Mouse (Mus musculus) hindbrain, embryonic 11.5 days (tissue): ENCODE measurements around the gene Clta. TPM values are rescaled to one million over a fixed set of nuclear protein-coding genes. Genes with fewer than 3 reads are reported as not detected.

Source experiments
- ATAC-seq: fragments of 200-750 bp; cut with Nextera tagmentation; 2 replicates; pipeline ENCODE4 v1.8.0; 2017; ENCODE audit warnings: mild to moderate bottlenecking, moderate TSS enrichment, moderate library complexity; ENCODE audit not compliant: low FRiP score
- DNase-seq: peaks from one replicate; pipeline ENCODE4 v3.0.0-alpha.2; 2015; ENCODE audit warnings: low spot score
- H3K27ac ChIP-seq: fragments of 300-500 bp; sonication (generic); 2 replicates; pipeline ENCODE4 v1.5.1; 2014; ENCODE audit warnings: mild to moderate bottlenecking, low read depth, low read length
- H3K27me3 ChIP-seq: fragments of 300-500 bp; sonication (generic); 2 replicates; pipeline ENCODE4 v1.6.1; 2014; ENCODE audit warnings: mild to moderate bottlenecking, low read length, moderate library complexity, mixed read lengths; ENCODE audit not compliant: control insufficient read depth, insufficient read depth
- H3K36me3 ChIP-seq: fragments of 300-500 bp; sonication (generic); 2 replicates; pipeline ENCODE4 v1.6.1; 2014; ENCODE audit warnings: mild to moderate bottlenecking, low read length, moderate library complexity, mixed read lengths; ENCODE audit not compliant: control insufficient read depth, insufficient read depth
- H3K4me1 ChIP-seq: fragments of 300-500 bp; sonication (generic); replicated peaks from 2 replicates; pipeline ENCODE4 v1.6.1; 2014; ENCODE audit warnings: low read length, mixed read lengths; ENCODE audit not compliant: control insufficient read depth, insufficient read depth
- H3K4me2 ChIP-seq: fragments of 300-500 bp; sonication (generic); replicated peaks from 2 replicates; pipeline ENCODE4 v1.6.1; 2014; ENCODE audit warnings: mild to moderate bottlenecking, low read depth, low read length
- H3K4me3 ChIP-seq: fragments of 300-500 bp; sonication (generic); 2 replicates; pipeline ENCODE4 v1.5.1; 2014; ENCODE audit warnings: low read depth, low read length
- H3K9ac ChIP-seq: fragments of 300-500 bp; sonication (generic); 2 replicates; pipeline ENCODE4 v1.6.1; 2014; ENCODE audit warnings: low read depth, low read length
- H3K9me3 ChIP-seq: fragments of 300-500 bp; sonication (generic); 2 replicates; pipeline ENCODE4 v1.6.1; 2016; ENCODE audit warnings: low read length; ENCODE audit not compliant: control insufficient read depth
- WGBS: fragments of 180-500 bp; shearing (Covaris S2); extraction: QIAGEN DNeasy Blood & Tissue Kit; methylation state at CpG from one replicate; pipeline ENCODE4 v1.1.7; 2014; 5-methylcytosine and 5-hydroxymethylcytosine counted together
- polyA plus RNA-seq: library from polyadenylated mRNA; unstranded; fragments of >200 nt; fragmentation: Nextera tagmentation; extraction: Ambion mirVana; gene quantifications from 2 replicates; pipeline ENCODE4 v1.2.1, GENCODE M21; 2014

Clta gene
- 284 and 291 TPM in 2 replicates for polyA plus RNA-seq

DNA sequence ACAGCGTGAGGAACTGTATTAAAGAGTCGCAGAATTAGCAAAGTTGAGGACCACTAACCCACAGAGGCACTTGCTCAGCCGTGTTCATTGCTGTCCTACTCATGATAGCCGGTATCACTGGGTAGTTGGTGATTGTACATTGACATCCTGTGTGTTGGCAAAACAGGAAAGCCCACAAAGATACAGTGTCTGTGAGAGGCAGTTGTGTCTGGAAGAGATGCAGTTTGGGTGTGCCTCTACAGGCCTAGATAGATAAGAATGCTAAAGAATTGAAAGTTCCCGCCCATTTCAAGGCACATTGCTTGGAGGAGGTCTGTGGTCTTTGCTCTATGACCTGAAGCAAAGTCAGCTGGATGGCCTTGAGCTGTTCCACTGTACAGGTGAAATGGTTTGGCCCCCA is at the start of gene Clta:
Gene Clta, plus strand, starts transcription at position 327 of the 400 bp plus-strand sequence.
- Histone ChIP-seq H3K36me3 (no peaks in the 10 kb centered on the region), H3K27me3 (no peaks in the 10 kb centered on the region), H3K4me1 (no peaks in the 10 kb centered on the region), H3K9ac (no peak within 1 kb of the TSS), H3K4me3 (no peak within 1 kb of the TSS), H3K9me3 (no peaks in the 10 kb centered on the region), H3K27ac (no peak within 1 kb of the TSS), H3K4me2 (no peak within 1 kb of the TSS)
- ATAC-seq (no peak), DNase-seq (no peak)
- WGBS: 87% methylated on average over 5 of the region's 5 CpGs

DNA sequence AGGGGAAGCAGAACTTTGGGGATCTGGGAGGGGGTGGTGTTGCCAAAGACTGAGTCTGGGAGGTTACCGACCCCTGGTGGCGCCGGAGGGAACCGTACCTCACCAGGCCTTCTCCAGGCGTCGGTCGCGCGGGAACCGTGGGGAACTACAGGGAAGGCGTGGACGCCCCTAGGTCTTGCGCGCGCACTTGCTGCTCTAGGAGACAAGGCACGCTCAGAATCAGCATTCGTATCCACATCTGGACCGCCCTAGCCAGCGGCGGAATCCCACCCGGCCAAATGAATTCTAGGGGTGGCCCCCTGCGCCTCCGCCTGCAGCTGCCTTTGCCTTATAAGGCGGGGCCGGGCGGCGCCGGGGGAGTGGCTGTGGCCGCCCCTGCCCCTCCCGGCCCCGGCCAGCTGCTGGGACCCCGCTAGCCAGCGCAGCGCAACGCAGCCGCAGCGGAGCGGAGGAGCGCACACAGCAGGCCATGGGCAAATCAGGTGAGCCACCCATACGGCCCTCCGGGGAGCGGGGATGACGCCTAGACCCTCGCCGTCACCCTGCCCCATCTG is 46.9 kb upstream of the Clta start, which contains the start of gene Glipr2:
Gene Glipr2, plus strand, starts transcription at position 110 of the 554 bp plus-strand sequence.
- DNase-seq (peak; percentile 95), ATAC-seq (peak; percentile 89)
- no peaks in the 10 kb centered on the region for H3K9me3 ChIP-seq
- peak within 1 kb of the TSS; percentile 71 for H3K4me3 ChIP-seq
- peak within 1 kb of the TSS; percentile 88 for H3K4me2 ChIP-seq
- peaks cover 4% of the 10 kb centered on the region; the same call in 1 of the 2 replicates for H3K4me1 ChIP-seq
- peaks cover 3% of the 10 kb centered on the region for H3K27me3 ChIP-seq
- under 1% methylated on average over 32 of the region's 45 CpGs for WGBS
- peak within 1 kb of the TSS; percentile 81 for H3K9ac ChIP-seq
- peak within 1 kb of the TSS; percentile 74 for H3K27ac ChIP-seq
- H3K36me3 ChIP-seq: no peaks in the 10 kb centered on the region

DNA sequence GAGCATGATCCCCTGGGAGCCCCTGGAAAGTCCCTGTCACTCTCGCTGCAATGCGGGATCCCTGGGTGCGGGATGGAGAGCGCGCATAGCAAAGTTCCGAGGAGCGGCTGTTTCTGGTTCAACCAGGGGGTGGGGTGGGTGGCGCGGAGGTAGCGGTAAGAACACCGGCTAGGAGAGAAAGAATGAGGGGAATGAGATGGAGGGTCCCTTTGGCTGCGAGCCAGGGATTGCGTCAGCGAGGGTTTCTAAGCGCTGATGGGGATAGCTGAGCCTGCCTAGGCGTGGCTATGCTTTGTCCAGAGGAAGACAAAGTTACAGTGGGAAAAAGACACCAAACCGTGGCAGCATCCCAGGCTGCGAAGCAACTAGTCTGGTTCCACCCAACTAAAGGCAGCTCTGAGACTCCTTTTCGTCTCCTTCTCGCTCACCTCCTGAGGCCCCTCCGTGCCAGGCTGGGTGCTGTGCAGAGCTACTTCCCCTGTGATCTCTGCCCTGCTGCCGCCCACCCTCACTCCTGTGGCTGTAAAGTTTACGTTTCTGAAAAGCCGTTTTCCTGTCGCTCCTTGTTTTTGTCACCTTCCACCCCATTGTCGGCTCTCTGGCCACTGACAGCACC is 46.3 kb upstream of the Clta start:
- Histone ChIP-seq H3K27me3 (peaks cover 3% of the 10 kb centered on the region), H3K9ac (peak overlapping the region; percentile 81), H3K27ac (peak overlapping the region; percentile 74), H3K9me3 (no peaks in the 10 kb centered on the region), H3K4me2 (peak overlapping the region; percentile 88), H3K4me1 (peaks cover 4% of the 10 kb centered on the region; the same call in 1 of the 2 replicates), H3K4me3 (peak overlapping the region; percentile 71), H3K36me3 (no peaks in the 10 kb centered on the region)
- ATAC-seq: peak; percentile 87
- DNase-seq: peak; percentile 86
- 0% methylated on average over 26 of the region's 26 CpGs for WGBS

- DNase-seq: no peak
- H3K4me2 ChIP-seq: peak overlapping the region; percentile 12; the same call in 1 of the 2 replicates
- peaks cover 3% of the 10 kb centered on the region for H3K27me3 ChIP-seq
- H3K4me3 ChIP-seq: no peak overlapping the region
- peaks cover 4% of the 10 kb centered on the region; the same call in 1 of the 2 replicates for H3K4me1 ChIP-seq
- no peaks in the 10 kb centered on the region for H3K36me3 ChIP-seq
- H3K9me3 ChIP-seq: no peaks in the 10 kb centered on the region
- ATAC-seq: no peak
- no peak overlapping the region for H3K9ac ChIP-seq
- 72% methylated on average over 9 of the region's 9 CpGs for WGBS
- no peak overlapping the region for H3K27ac ChIP-seq
Observed at GRCm38 (mm10) chr4:43959523-43960179, 44.6 kb upstream of the Clta start.

- WGBS: 89% methylated on average over 6 of the region's 6 CpGs
- ATAC-seq: no peak
- H3K36me3 ChIP-seq: no peaks in the 10 kb centered on the region
Observed at GRCm38 (mm10) chr4:43960207-43960606, 44.0 kb upstream of the Clta start.

DNA sequence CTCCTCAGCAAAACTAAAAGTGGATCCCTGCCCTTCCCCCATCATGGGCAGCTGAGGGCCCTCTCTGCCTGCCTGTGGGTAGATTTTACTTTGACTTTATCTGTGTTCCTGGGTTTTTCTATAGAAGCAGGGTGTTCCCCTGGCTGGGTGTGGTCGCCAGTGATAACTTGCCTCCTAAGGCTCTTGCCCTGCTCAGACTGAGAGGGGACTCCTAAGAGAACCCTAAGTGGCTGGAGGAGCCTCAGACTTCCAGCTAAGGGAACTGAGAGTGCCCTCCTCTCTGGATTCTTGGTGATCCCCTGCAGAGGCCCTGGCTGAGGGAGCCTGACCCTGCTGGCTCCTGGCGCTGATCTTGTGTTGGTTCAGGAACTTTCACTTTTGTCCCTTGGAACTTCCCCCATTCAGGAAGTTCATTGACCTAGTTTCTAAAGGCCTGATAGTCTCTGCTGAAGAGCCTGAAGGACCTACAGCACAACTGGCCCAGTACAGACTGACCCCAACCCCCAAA is 39.9 kb upstream of the Clta start:
- no peak overlapping the region for H3K27ac ChIP-seq
- H3K9me3 ChIP-seq: no peaks in the 10 kb centered on the region
- no peak overlapping the region for H3K4me3 ChIP-seq
- no peaks in the 10 kb centered on the region; the same call in 1 of the 2 replicates for H3K27me3 ChIP-seq
- H3K4me1 ChIP-seq: peaks cover 6% of the 10 kb centered on the region
- 48% methylated on average over 2 of the region's 2 CpGs for WGBS
- no peak overlapping the region for H3K4me2 ChIP-seq
- DNase-seq (no peak), ATAC-seq (no peak)
- H3K9ac ChIP-seq: no peak overlapping the region
- H3K36me3 ChIP-seq: no peaks in the 10 kb centered on the region

More at GRCm38 (mm10) chr4:43960207-43960606, 44.0 kb upstream of the Clta start:
- no peak overlapping the region for H3K4me2 ChIP-seq
- H3K27me3 ChIP-seq: peaks cover 3% of the 10 kb centered on the region
- no peaks in the 10 kb centered on the region for H3K9me3 ChIP-seq
- no peak overlapping the region for H3K27ac ChIP-seq
- peaks cover 4% of the 10 kb centered on the region; the same call in 1 of the 2 replicates for H3K4me1 ChIP-seq
- no peak for DNase-seq
- H3K4me3 ChIP-seq: no peak overlapping the region
- H3K9ac ChIP-seq: no peak overlapping the region

DNA sequence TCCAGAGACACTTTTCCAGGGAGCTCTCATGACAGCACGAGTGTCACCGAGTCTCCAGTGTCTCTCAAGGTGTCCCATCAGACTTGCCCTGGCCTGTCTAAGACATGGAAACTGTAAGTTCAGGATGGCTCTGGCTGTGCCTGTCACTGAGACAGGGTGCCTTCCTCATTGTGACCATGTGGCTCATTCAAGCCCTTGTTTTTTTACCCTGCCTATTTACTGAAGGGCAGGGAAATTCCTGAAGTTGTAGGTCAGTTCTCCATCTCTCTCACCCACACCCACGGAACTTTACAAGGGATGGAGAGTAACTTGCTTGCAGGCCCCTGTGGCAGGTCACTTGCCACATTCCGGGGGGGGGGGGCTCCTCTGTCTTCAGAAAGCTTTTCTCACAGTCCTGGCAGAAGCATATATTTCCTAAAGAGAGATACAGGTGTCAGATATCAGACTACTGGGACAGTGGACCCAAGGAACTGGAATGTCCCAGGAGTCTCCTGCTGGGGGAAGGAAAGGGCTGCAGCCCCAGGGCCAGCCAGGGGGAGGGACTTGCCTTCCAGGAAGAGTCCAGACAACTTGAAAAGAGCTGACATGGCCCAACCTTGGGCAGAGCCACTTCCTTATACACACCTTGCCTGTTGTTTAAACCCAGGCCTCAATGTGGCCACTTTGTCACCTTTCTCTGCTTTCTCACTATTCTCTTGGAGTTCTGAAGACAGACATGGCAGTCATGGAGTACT is 39.1 kb upstream of the Clta start:
- DNase-seq (no peak), ATAC-seq (no peak)
- Histone ChIP-seq H3K4me3 (no peak overlapping the region), H3K27me3 (no peaks in the 10 kb centered on the region), H3K4me1 (peaks cover 7% of the 10 kb centered on the region), H3K36me3 (no peaks in the 10 kb centered on the region), H3K27ac (no peak overlapping the region), H3K4me2 (no peak overlapping the region), H3K9ac (no peak overlapping the region), H3K9me3 (no peaks in the 10 kb centered on the region)
- 70% methylated on average over 4 of the region's 4 CpGs for WGBS

GRCm38 (mm10) chr4:43965856-43966535 is 38.3 kb upstream of the Clta start:
- ATAC-seq (no peak), DNase-seq (no peak)
- Histone ChIP-seq H3K27ac (no peak overlapping the region), H3K4me3 (no peak overlapping the region), H3K36me3 (no peaks in the 10 kb centered on the region), H3K27me3 (no peaks in the 10 kb centered on the region), H3K4me1 (peaks cover 7% of the 10 kb centered on the region), H3K9me3 (no peaks in the 10 kb centered on the region), H3K9ac (no peak overlapping the region), H3K4me2 (no peak overlapping the region)
- 85% methylated on average over 7 of the region's 7 CpGs for WGBS
